Mouse (Mus musculus) liver, embryonic 11.5 days (tissue): Measurements from ENCODE around the gene Ttc33. TPM values are rescaled to one million over a fixed set of nuclear protein-coding genes. Genes with fewer than 3 reads are reported as not detected.

ENCODE experiments used
- ATAC-seq: fragments of 200-750 bp; cut with Nextera tagmentation; replicated peaks from 2 replicates; pipeline ENCODE4 v1.8.0; 2017; ENCODE audit warnings: moderate number of reproducible peaks, mild to moderate bottlenecking, moderate TSS enrichment, moderate library complexity; ENCODE audit not compliant: low FRiP score
- DNase-seq: peaks from one replicate; pipeline ENCODE4 v3.0.0-alpha.2; 2017; ENCODE audit warnings: low spot score
- H3K27ac ChIP-seq: fragments of 300-500 bp; sonication (generic); 2 replicates; pipeline ENCODE4 v1.5.1; 2014; ENCODE audit warnings: mild to moderate bottlenecking, low read depth, low read length, control low read depth
- H3K27me3 ChIP-seq: fragments of 300-500 bp; sonication (generic); replicated peaks from 2 replicates; pipeline ENCODE4 v1.6.1; 2014; ENCODE audit warnings: low read length, mixed read lengths; ENCODE audit not compliant: control insufficient read depth, insufficient read depth
- H3K36me3 ChIP-seq: fragments of 300-500 bp; sonication (generic); 2 replicates; pipeline ENCODE4 v1.6.1; 2014; ENCODE audit warnings: mild to moderate bottlenecking, low read length, moderate library complexity, mixed read lengths; ENCODE audit not compliant: control insufficient read depth, insufficient read depth
- H3K4me1 ChIP-seq: fragments of 300-500 bp; sonication (generic); replicated peaks from 2 replicates; pipeline ENCODE4 v1.6.1; 2014; ENCODE audit warnings: low read length, mixed read lengths; ENCODE audit not compliant: control insufficient read depth, insufficient read depth
- H3K4me2 ChIP-seq: fragments of 300-500 bp; sonication (generic); 2 replicates; pipeline ENCODE4 v1.6.1; 2014; ENCODE audit warnings: mild to moderate bottlenecking, control low read depth, moderate library complexity
- H3K4me3 ChIP-seq: fragments of 300-500 bp; sonication (generic); 2 replicates; pipeline ENCODE4 v1.5.1; 2014; ENCODE audit warnings: low read depth, low read length, control low read depth
- H3K9ac ChIP-seq: fragments of 300-500 bp; sonication (generic); 2 replicates; pipeline ENCODE4 v1.6.1; 2014; ENCODE audit warnings: low read depth, low read length, control low read depth
- H3K9me3 ChIP-seq: fragments of 300-500 bp; sonication (generic); 2 replicates; pipeline ENCODE4 v1.6.1; 2016; ENCODE audit warnings: low read length, inconsistent platforms, mixed read lengths; ENCODE audit not compliant: control insufficient read depth
- WGBS: fragments of 180-500 bp; shearing (Covaris S2); extraction: QIAGEN DNeasy Blood & Tissue Kit; methylation state at CpG from one replicate; pipeline ENCODE4 v1.1.7; 2014; 5-methylcytosine and 5-hydroxymethylcytosine counted together
- polyA plus RNA-seq: library from polyadenylated mRNA; unstranded; fragments of >200 nt; fragmentation: Nextera tagmentation; extraction: Ambion mirVana; gene quantifications from 2 replicates; pipeline ENCODE4 v1.2.1, GENCODE M21; 2014

The Ttc33 gene
- polyA plus RNA-seq, 1 experiment from 2014 or later: 29.2 TPM

- DNase-seq: no peak
- Histone ChIP-seq H3K4me2 (no peak overlapping the region), H3K4me1 (peaks cover 14% of the 10 kb centered on the region), H3K9ac (no peak overlapping the region), H3K4me3 (no peak overlapping the region), H3K27me3 (no peaks in the 10 kb centered on the region), H3K27ac (no peak overlapping the region), H3K9me3 (no peaks in the 10 kb centered on the region), H3K36me3 (no peaks in the 10 kb centered on the region)
- ATAC-seq: no peak
- 86% methylated on average over 16 of the region's 16 CpGs for WGBS
Observed at GRCm38 (mm10) chr15:5234659-5235058, 49.3 kb downstream of the Ttc33 start.

GRCm38 (mm10) chr15:5235527-5235926 lies 50.2 kb downstream of the Ttc33 start:
- Histone ChIP-seq H3K4me1 (peaks cover 18% of the 10 kb centered on the region), H3K9me3 (no peaks in the 10 kb centered on the region), H3K27me3 (no peaks in the 10 kb centered on the region), H3K27ac (no peak overlapping the region), H3K4me2 (no peak overlapping the region), H3K4me3 (no peak overlapping the region), H3K9ac (no peak overlapping the region), H3K36me3 (no peaks in the 10 kb centered on the region)
- 0 out of 2 replicates have a peak, but pooled peaks have one; percentile 22 for ATAC-seq
- WGBS: 33% methylated on average over 8 of the region's 8 CpGs
- DNase-seq: no peak

GRCm38 (mm10) chr15:5236538-5236937 lies 51.2 kb downstream of the Ttc33 start:
- H3K4me3 ChIP-seq: no peak overlapping the region
- H3K36me3 ChIP-seq: no peaks in the 10 kb centered on the region
- no peak overlapping the region for H3K4me2 ChIP-seq
- peaks cover 20% of the 10 kb centered on the region for H3K4me1 ChIP-seq
- ATAC-seq: 0 out of 2 replicates have a peak, but pooled peaks have one; percentile 51
- WGBS: 14% methylated on average over 6 of the region's 6 CpGs
- no peaks in the 10 kb centered on the region for H3K9me3 ChIP-seq
- H3K27me3 ChIP-seq: no peaks in the 10 kb centered on the region
- H3K9ac ChIP-seq: no peak overlapping the region
- no peak overlapping the region for H3K27ac ChIP-seq
- peak; percentile 57 for DNase-seq

GRCm38 (mm10) chr15:5237012-5237660 lies 51.8 kb downstream of the Ttc33 start:
- DNase-seq: no peak
- peaks cover under 1% of the 10 kb centered on the region; the same call in 1 of the 2 replicates for H3K27me3 ChIP-seq
- no peak overlapping the region for H3K4me2 ChIP-seq
- no peaks in the 10 kb centered on the region for H3K9me3 ChIP-seq
- no peak overlapping the region for H3K27ac ChIP-seq
- H3K36me3 ChIP-seq: no peaks in the 10 kb centered on the region
- H3K4me1 ChIP-seq: peaks cover 20% of the 10 kb centered on the region
- ATAC-seq: no peak
- no peak overlapping the region for H3K4me3 ChIP-seq
- H3K9ac ChIP-seq: no peak overlapping the region
- WGBS: 61% methylated on average over 7 of the region's 7 CpGs

GRCm38 (mm10) chr15:5238073-5238472 lies 52.7 kb downstream of the Ttc33 start:
- DNase-seq: no peak
- H3K4me2 ChIP-seq: peak overlapping the region; percentile 10; the same call in 1 of the 2 replicates
- no peak overlapping the region for H3K9ac ChIP-seq
- H3K9me3 ChIP-seq: no peaks in the 10 kb centered on the region
- peaks cover 10% of the 10 kb centered on the region for H3K27me3 ChIP-seq
- no peak for ATAC-seq
- no peaks in the 10 kb centered on the region for H3K36me3 ChIP-seq
- WGBS: 59% methylated on average over 7 of the region's 7 CpGs
- peaks cover 28% of the 10 kb centered on the region for H3K4me1 ChIP-seq
- no peak overlapping the region for H3K4me3 ChIP-seq
- no peak overlapping the region for H3K27ac ChIP-seq

GRCm38 (mm10) chr15:5238553-5238952 lies 53.2 kb downstream of the Ttc33 start:
- Histone ChIP-seq H3K4me1 (peaks cover 29% of the 10 kb centered on the region), H3K36me3 (no peaks in the 10 kb centered on the region), H3K27ac (no peak overlapping the region), H3K4me2 (no peak overlapping the region; the same call in 1 of the 2 replicates), H3K27me3 (peaks cover 13% of the 10 kb centered on the region), H3K4me3 (no peak overlapping the region), H3K9me3 (no peaks in the 10 kb centered on the region), H3K9ac (no peak overlapping the region)
- ATAC-seq (no peak), DNase-seq (no peak)
- WGBS: 85% methylated on average over 4 of the region's 4 CpGs

GRCm38 (mm10) chr15:5239361-5239760 lies 54.0 kb downstream of the Ttc33 start:
- Histone ChIP-seq H3K27me3 (peaks cover 17% of the 10 kb centered on the region), H3K4me1 (peaks cover 29% of the 10 kb centered on the region), H3K27ac (peak overlapping the region; percentile 76), H3K4me3 (peak overlapping the region; percentile 27; the same call in 1 of the 2 replicates), H3K9ac (no peak overlapping the region), H3K9me3 (no peaks in the 10 kb centered on the region), H3K36me3 (no peaks in the 10 kb centered on the region), H3K4me2 (peak overlapping the region; percentile 100)
- WGBS: 36% methylated on average over 4 of the region's 4 CpGs
- DNase-seq (no peak), ATAC-seq (no peak)

- 43% methylated on average over 6 of the region's 6 CpGs for WGBS
- no peaks in the 10 kb centered on the region for H3K36me3 ChIP-seq
- H3K4me1 ChIP-seq: peaks cover 29% of the 10 kb centered on the region
- peak overlapping the region; percentile 76 for H3K27ac ChIP-seq
- DNase-seq: no peak
- ATAC-seq: peak; percentile 7; the same call in 1 of the 2 replicates
- peak overlapping the region; percentile 27 for H3K4me3 ChIP-seq
- peaks cover 22% of the 10 kb centered on the region for H3K27me3 ChIP-seq
- H3K4me2 ChIP-seq: peak overlapping the region; percentile 100
- 0 out of 2 replicates have a peak overlapping the region, but pooled peaks have one; percentile 12 for H3K9ac ChIP-seq
- H3K9me3 ChIP-seq: no peaks in the 10 kb centered on the region
Observed at GRCm38 (mm10) chr15:5239901-5240300, 54.6 kb downstream of the Ttc33 start.

- no peak for DNase-seq
- H3K4me2 ChIP-seq: peak overlapping the region; percentile 100
- 68% methylated on average over 6 of the region's 6 CpGs for WGBS
- peaks cover 22% of the 10 kb centered on the region for H3K27me3 ChIP-seq
- peaks cover 29% of the 10 kb centered on the region for H3K4me1 ChIP-seq
- no peaks in the 10 kb centered on the region for H3K9me3 ChIP-seq
- H3K4me3 ChIP-seq: peak overlapping the region; percentile 3; the same call in 1 of the 2 replicates
- no peaks in the 10 kb centered on the region for H3K36me3 ChIP-seq
- H3K27ac ChIP-seq: peak overlapping the region; percentile 65
- H3K9ac ChIP-seq: 0 out of 2 replicates have a peak overlapping the region, but pooled peaks have one; percentile 12
- no peak for ATAC-seq
Observed at GRCm38 (mm10) chr15:5240360-5240759, 55.0 kb downstream of the Ttc33 start.
